Mouse (Mus musculus): ENCODE data around the gene Rab17.
A peak's percentile ranks its signal among the peaks of the same experiment; 100 is the strongest.

Rab17 gene

GRCm38 (mm10) chr1:90969347-90969784, at the start of gene Rab17:
Rab17 (minus strand) TSS chr1:90969661.
- ATAC-seq (ENCODE audit: insufficient number of reproducible peaks, low FRiP score, low TSS enrichment) = no peak

DNA sequence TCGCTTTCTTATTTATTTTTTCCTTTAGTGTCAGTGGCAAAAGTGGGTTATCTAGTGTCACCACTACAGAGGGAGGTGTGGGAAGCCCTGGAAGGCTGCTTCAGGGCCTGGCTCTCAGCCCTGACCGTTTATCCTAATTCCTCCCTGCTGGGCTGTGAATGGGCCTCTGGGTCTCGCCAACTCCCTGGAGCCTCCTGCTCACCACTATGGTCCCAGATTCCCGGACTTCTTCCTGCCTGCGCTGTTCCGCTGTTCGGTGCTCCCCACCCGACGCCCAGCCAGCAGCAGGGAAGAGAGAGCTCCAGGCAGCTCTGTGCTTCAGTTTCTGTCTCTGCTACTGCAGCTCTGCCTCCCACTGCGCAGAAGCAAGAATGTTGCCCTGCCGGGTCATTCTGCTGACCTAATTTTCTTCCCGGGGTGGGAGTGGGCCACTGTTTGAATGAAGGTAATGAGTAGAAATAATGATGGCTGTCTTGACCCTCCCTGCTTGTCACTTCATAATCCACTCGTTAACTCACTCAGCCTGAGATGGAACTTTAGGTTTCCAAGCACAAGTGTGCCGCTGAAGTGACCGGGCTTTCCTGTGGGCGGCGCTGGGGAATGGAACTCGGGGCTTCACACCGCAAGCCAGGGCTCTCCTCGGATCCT, 47.8 kb upstream of the Rab17 start:
- ATAC-seq (ENCODE audit: insufficient number of reproducible peaks, low FRiP score, low TSS enrichment) = peak; percentile 41

GRCm38 (mm10) chr1:91015571-91015970, 46.1 kb upstream of the Rab17 start:
- ATAC-seq (ENCODE audit: insufficient number of reproducible peaks, low FRiP score, low TSS enrichment) = no peak

- no peak for ATAC-seq (ENCODE audit: insufficient number of reproducible peaks, low FRiP score, low TSS enrichment)
These were observed 44.3 kb upstream of the Rab17 start for GRCm38 (mm10) chr1:91013803-91014202.

- no peak for ATAC-seq (ENCODE audit: insufficient number of reproducible peaks, low FRiP score, low TSS enrichment)
These were observed 41.9 kb upstream of the Rab17 start for GRCm38 (mm10) chr1:91011336-91011735.

DNA sequence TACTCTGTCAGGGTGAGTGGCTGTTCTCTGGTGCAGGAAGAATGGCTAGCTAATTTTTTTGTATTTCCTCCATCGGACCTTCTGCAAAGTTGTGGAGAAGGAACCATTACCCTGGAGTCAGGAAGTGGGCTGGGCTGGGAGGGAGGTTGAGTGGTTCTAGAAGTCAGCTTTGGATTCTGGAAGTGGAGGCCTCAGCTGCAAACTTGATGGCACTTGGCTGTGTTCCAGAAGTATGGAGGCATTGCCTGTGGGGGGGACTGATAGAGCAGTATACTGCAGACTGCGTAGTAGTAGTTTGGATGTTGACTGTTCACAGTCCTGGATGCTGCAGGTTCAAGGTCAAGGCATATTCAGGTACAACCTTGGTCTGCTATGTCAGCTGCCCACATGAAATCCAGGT, 41.3 kb upstream of the Rab17 start:
- ATAC-seq (ENCODE audit: insufficient number of reproducible peaks, low FRiP score, low TSS enrichment) = no peak

- ATAC-seq (ENCODE audit: insufficient number of reproducible peaks, low FRiP score, low TSS enrichment) = no peak
These were observed 40.8 kb upstream of the Rab17 start for GRCm38 (mm10) chr1:91010216-91010615.

GRCm38 (mm10) chr1:91009266-91009665, 39.8 kb upstream of the Rab17 start:
- no peak for ATAC-seq (ENCODE audit: insufficient number of reproducible peaks, low FRiP score, low TSS enrichment)

GRCm38 (mm10) chr1:91008746-91009145, 39.3 kb upstream of the Rab17 start:
- no peak for ATAC-seq (ENCODE audit: insufficient number of reproducible peaks, low FRiP score, low TSS enrichment)

GRCm38 (mm10) chr1:91008147-91008682, 38.8 kb upstream of the Rab17 start:
- no peak for ATAC-seq (ENCODE audit: insufficient number of reproducible peaks, low FRiP score, low TSS enrichment)

GRCm38 (mm10) chr1:91006708-91007107, 37.2 kb upstream of the Rab17 start:
- no peak for ATAC-seq (ENCODE audit: insufficient number of reproducible peaks, low FRiP score, low TSS enrichment)

DNA sequence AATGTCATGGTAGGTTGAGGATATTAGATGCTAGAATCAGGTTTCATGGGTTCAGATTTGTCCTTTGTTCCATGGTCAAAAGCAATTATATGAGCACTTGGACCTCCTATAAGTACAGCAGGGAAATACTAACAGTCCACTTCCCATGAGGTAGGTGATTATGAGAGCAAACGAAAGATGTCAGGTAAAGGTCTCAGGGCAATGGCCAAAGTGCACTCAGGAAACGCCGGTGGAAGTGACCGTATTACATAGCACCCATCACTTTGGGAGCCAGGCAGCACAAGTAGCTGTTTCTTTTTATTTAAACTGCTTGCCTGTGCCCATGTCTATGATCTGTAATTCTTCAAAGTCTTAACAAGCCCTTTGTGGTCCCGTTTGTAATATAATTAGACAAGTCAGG, 36.6 kb upstream of the Rab17 start:
- no peak for ATAC-seq (ENCODE audit: insufficient number of reproducible peaks, low FRiP score, low TSS enrichment)

GRCm38 (mm10) chr1:91003522-91004253, 34.2 kb upstream of the Rab17 start:
- ATAC-seq (ENCODE audit: insufficient number of reproducible peaks, low FRiP score, low TSS enrichment) = no peak

GRCm38 (mm10) chr1:91002641-91003040, 33.2 kb upstream of the Rab17 start:
- ATAC-seq (ENCODE audit: insufficient number of reproducible peaks, low FRiP score, low TSS enrichment) = no peak

GRCm38 (mm10) chr1:91001871-91002539, 32.5 kb upstream of the Rab17 start:
- no peak for ATAC-seq (ENCODE audit: insufficient number of reproducible peaks, low FRiP score, low TSS enrichment)

GRCm38 (mm10) chr1:91001101-91001500, 31.6 kb upstream of the Rab17 start:
- ATAC-seq (ENCODE audit: insufficient number of reproducible peaks, low FRiP score, low TSS enrichment) = no peak

DNA sequence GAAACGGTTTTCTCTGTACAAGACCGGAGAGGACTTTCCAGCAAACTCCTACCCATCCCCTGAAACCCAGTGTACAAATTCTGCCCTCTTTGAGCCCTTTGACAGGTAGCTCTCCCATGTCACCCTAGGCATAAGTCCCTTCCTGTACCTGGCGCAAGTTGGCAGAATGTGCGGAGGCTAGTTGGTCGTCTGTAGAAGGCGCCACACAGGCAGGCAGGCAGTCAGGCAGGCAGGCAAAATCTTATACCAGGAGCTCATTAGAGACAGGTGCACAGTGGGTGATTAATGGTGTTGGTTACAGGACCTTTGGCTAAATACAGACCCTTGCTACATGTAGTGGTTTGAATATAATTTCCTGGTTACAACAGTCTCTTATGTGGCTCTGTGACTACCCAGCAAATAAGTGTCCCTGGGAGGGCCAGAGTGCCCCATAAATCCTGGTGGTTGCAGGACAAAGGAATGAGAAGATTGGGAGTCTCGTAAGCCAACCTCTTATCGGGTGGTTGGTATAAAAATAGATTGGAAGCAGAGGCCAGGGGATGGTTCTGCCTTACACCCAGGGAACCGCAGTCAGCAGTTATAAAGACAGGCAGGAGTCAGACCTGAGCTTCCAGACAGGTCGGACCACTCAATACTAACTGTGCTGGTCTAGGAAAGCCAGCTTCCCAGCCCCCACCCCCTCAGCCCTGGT, 30.6 kb upstream of the Rab17 start:
- ATAC-seq (ENCODE audit: insufficient number of reproducible peaks, low FRiP score, low TSS enrichment) = no peak

GRCm38 (mm10) chr1:90998891-90999611, 29.6 kb upstream of the Rab17 start:
- no peak for ATAC-seq (ENCODE audit: insufficient number of reproducible peaks, low FRiP score, low TSS enrichment)

DNA sequence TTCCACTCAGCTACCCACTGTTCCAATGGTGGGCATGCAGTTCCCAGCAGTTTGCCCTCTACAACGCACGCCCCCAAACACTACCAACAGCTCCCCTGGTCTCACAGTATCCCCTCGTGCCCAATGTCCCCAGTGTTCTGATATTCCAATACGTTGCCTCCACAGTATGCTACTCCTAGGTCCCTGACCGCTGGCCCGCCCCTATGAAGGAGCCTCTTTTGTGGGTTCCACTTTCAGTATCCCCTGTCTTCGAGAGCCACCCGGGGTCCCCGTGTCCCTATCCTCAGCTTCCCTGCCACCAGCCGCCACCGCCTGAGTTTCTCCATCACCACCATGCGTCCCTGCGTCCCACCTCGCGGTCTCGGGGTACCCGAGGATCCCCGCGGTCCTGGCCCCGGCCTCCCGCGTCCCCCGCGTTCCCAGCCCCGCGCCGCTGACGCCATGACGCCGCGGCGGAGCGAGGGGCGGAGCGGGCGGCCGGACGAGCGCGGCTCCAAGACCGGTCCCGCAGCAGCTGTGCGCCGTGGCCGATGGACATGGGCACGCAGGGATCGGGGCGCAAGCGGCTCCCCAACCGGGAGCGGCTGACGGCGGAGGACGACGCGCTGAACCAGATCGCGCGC, 28.9 kb upstream of the Rab17 start, which contains the start of gene Lrrfip1:
Gene Lrrfip1 (plus strand): TSS at position 470 of the 623 bp plus-strand sequence.
- peak; percentile 70 for ATAC-seq (ENCODE audit: insufficient number of reproducible peaks, low FRiP score, low TSS enrichment)

Data from cerebellum, adult (tissue).